Mouse (Mus musculus): ENCODE measurements around the gene Pnpla1.

DNA sequence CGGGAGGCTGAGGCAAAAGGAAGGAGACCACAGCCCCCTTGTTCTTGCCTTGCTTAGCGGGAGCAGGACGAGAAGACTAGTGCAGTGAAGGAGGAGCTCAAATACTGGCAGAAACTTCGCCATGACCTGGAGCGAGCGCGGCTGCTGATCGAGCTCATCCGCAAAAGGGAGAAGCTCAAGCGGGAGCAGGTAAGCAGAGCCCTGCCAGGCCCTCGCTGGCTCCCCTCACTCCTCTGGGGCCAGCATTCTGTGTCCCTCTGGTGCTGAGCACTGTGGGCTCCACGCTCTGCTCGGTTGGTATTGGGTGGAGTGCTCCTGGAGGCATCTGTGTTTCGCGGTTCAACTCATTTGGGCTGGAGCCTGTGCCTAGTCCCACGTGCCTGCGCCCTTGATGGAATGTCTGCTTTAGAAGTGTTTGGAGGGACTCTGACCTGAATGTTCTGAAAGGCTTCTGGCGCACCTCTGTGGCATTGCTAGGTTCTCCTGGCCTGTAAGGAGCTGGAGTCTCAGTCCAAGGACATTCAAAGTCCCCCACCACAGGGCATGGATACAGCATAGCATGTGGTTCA is 43.6 kb upstream of the Pnpla1 start:
- no peak for TF ChIP-seq CTCF (IDR thresholded peaks at IDR 0.05; ENCODE audit: borderline replicate concordance, insufficient read depth, low read length)
- TF ChIP-seq POLR2A (IDR thresholded peaks at IDR 0.05; ENCODE audit: low read depth, low read length) = no peak

Data from embryonic fibroblast, embryonic 13.5 days (primary cell).